Mouse (Mus musculus) small intestine, adult 2 months (tissue): ENCODE results near the gene Tpmt. TPM values are rescaled to one million over a fixed set of nuclear protein-coding genes. Genes with fewer than 3 reads are reported as not detected.

Experiments
- H3K27ac ChIP-seq: fragments of 200-500 bp; 2 replicates; pipeline ENCODE4 v1.5.1; 2012; ENCODE audit warnings: low read depth, low read length, control low read depth, inconsistent platforms; ENCODE audit not compliant: insufficient read depth
- H3K27me3 ChIP-seq: fragments of 200-500 bp; 2 replicates; pipeline ENCODE4 v1.6.1; 2012; ENCODE audit warnings: mild to moderate bottlenecking, moderate library complexity, low read length, inconsistent platforms; ENCODE audit not compliant: control insufficient read depth, insufficient read depth
- H3K36me3 ChIP-seq: fragments of 200-500 bp; 2 replicates; pipeline ENCODE4 v1.6.1; 2012; ENCODE audit warnings: mild to moderate bottlenecking, low read length, control low read depth, inconsistent platforms; ENCODE audit not compliant: control insufficient read depth, insufficient read depth
- H3K4me1 ChIP-seq: fragments of 200-500 bp; 2 replicates; pipeline ENCODE4 v1.6.1; 2012; ENCODE audit warnings: low read length, inconsistent platforms, mixed read lengths; ENCODE audit not compliant: control insufficient read depth, insufficient read depth, insufficient read length
- H3K4me3 ChIP-seq: fragments of 200-500 bp; 2 replicates; pipeline ENCODE4 v1.5.1; 2012; ENCODE audit warnings: low read depth, mild to moderate bottlenecking, control low read depth, inconsistent platforms, low read length, moderate library complexity
- CTCF ChIP-seq: fragments of 200-500 bp; IDR thresholded peaks from 2 replicates; pipeline ENCODE4 v1.5.1; 2012; ENCODE audit warnings: low read depth, mild to moderate bottlenecking, control low read depth, inconsistent platforms, low read length, moderate library complexity, mixed read lengths; ENCODE audit not compliant: insufficient replicate concordance, insufficient read length; ENCODE audit errors: extremely low read depth
- POLR2A ChIP-seq: fragments of 200-500 bp; IDR thresholded peaks from 2 replicates; pipeline ENCODE4 v1.6.1; 2012; ENCODE audit warnings: low read depth, mild to moderate bottlenecking, control low read depth, inconsistent platforms, low read length, moderate library complexity
- WGBS: fragments of 180-500 bp; shearing (Covaris S2); methylation state at CpG from one replicate; pipeline ENCODE4 v1.1.7; 2018; 5-methylcytosine and 5-hydroxymethylcytosine counted together
- polyA plus RNA-seq: library from polyadenylated mRNA; depleted of rRNA; stranded (reverse); fragments of >200 nt; gene quantifications from 2 replicates; pipeline ENCODE4 v1.2.3, GENCODE M21; 2012; rRNA removed

Gene Tpmt
- polyA plus RNA-seq, 1 experiment: 2.8 TPM

DNA sequence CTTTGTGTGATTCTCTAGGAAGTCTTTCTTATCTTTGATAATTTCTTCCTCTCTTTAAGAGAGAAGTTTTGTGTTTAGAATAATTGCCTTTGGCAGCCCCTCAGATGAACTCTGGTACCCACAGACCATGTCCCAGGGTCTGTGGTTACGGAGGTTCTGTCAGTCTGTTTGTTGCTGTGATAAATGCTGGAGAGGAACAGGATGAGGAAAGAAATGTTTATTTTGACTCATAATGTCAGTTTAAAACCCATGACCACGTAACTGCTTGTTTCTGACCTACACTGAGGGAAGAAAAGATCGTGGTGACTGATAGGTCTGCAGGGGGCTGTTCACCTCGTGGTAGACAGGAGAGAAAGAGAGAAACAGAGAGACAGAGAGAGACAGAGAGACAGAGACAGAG, 68.6 kb downstream of the Tpmt start:
- peaks cover 18% of the 10 kb centered on the region; the same call in 1 of the 2 replicates for H3K4me1 ChIP-seq
- H3K36me3 ChIP-seq: no peaks in the 10 kb centered on the region
- no peaks in the 10 kb centered on the region for H3K27me3 ChIP-seq
- 50% methylated on average over 4 of the region's 4 CpGs for WGBS
- H3K27ac ChIP-seq: no peak overlapping the region
- TF ChIP-seq CTCF (no peak), POLR2A (no peak)
- H3K4me3 ChIP-seq: no peak overlapping the region

DNA sequence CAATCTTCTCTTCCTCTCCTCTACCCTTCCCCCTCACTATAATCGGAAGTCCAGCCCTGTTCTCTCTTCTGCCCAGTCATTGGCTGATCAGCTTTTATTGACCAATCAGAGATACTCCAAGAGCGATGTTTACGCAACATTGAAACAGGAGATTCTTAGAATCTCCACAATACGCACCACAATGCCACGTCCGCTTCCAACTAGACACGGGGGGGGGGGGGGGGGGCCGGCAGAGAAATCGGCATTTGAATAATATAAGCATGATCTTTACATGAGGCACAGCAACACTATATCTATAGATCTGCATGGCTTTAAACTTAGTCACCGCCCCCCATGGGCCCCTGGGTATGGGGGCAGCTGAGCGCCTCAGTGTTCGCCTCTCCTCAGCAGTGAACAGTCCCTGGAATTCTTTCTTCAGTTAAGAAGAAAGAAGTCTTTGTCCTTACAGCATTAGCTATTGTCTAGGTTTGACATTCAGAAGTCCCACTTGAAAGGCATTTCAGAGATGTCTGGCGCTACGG, 69.4 kb downstream of the Tpmt start:
- no peaks in the 10 kb centered on the region for H3K27me3 ChIP-seq
- WGBS: 70% methylated on average over 14 of the region's 14 CpGs
- H3K27ac ChIP-seq: no peak overlapping the region
- H3K36me3 ChIP-seq: no peaks in the 10 kb centered on the region
- H3K4me3 ChIP-seq: no peak overlapping the region
- TF ChIP-seq CTCF: no peak
- TF ChIP-seq POLR2A: no peak
- H3K4me1 ChIP-seq: peaks cover 14% of the 10 kb centered on the region; the same call in 1 of the 2 replicates

Other genes starting within 250 kb of the Tpmt start
- gene Kif13a, start 114.9 kb downstream of the Tpmt start, polyA plus RNA-seq: 15.7 and 33.5 TPM in 2 replicates
- 2.4 and 4.7 TPM in 2 replicates for gene Nhlrc1, start 29.9 kb downstream of the Tpmt start, polyA plus RNA-seq
- gene Kdm1b, start 1.2 kb downstream of the Tpmt start, polyA plus RNA-seq: 4.3 and 5.8 TPM in 2 replicates
- gene Dek, start 61.5 kb upstream of the Tpmt start, polyA plus RNA-seq: 8.7 and 27.7 TPM in 2 replicates
- gene Rnf144b, start 77.9 kb upstream of the Tpmt start, polyA plus RNA-seq: 1.6 and 2.4 TPM in 2 replicates